Mouse (Mus musculus) limb, embryonic 11.5 days (tissue): Measurements from ENCODE around the gene B3gnt9. TPM values are rescaled to one million over a fixed set of nuclear protein-coding genes. Genes with fewer than 3 reads are reported as not detected.

Experiments used
- ATAC-seq: fragments of 200-750 bp; cut with Nextera tagmentation; 2 replicates; pipeline ENCODE4 v1.8.0; 2017; ENCODE audit warnings: low read depth; ENCODE audit not compliant: insufficient number of reproducible peaks, low FRiP score, low TSS enrichment
- DNase-seq: peaks from one replicate; pipeline ENCODE4 v3.0.0-alpha.2; 2015; ENCODE audit warnings: low spot score
- H3K27ac ChIP-seq: fragments of 300-500 bp; sonication (generic); replicated peaks from 2 replicates; pipeline ENCODE4 v1.5.1; 2014; ENCODE audit warnings: low read depth, mild to moderate bottlenecking, low read length
- H3K27me3 ChIP-seq: fragments of 300-500 bp; sonication (generic); 2 replicates; pipeline ENCODE4 v1.6.1; 2014; ENCODE audit warnings: mild to moderate bottlenecking, low read length, mixed read lengths; ENCODE audit not compliant: control insufficient read depth, insufficient read depth
- H3K36me3 ChIP-seq: fragments of 300-500 bp; sonication (generic); 2 replicates; pipeline ENCODE4 v1.6.1; 2014; ENCODE audit warnings: mild to moderate bottlenecking, low read length, moderate library complexity, mixed read lengths; ENCODE audit not compliant: control insufficient read depth, insufficient read depth
- H3K4me1 ChIP-seq: fragments of 300-500 bp; sonication (generic); 2 replicates; pipeline ENCODE4 v1.6.1; 2014; ENCODE audit warnings: low read length, mixed read lengths; ENCODE audit not compliant: control insufficient read depth, insufficient read depth
- H3K4me2 ChIP-seq: fragments of 300-500 bp; sonication (generic); 2 replicates; pipeline ENCODE4 v1.6.1; 2014; ENCODE audit warnings: low read depth, mild to moderate bottlenecking, moderate library complexity; ENCODE audit not compliant: severe bottlenecking
- H3K4me3 ChIP-seq: fragments of 300-500 bp; sonication (generic); 2 replicates; pipeline ENCODE4 v1.5.1; 2014; ENCODE audit warnings: low read depth, low read length
- H3K9ac ChIP-seq: fragments of 300-500 bp; sonication (generic); 2 replicates; pipeline ENCODE4 v1.6.1; 2014; ENCODE audit warnings: mild to moderate bottlenecking, low read length
- H3K9me3 ChIP-seq: fragments of 300-500 bp; sonication (generic); 2 replicates; pipeline ENCODE4 v1.6.1; 2016; ENCODE audit warnings: low read length; ENCODE audit not compliant: control insufficient read depth
- WGBS: fragments of 180-500 bp; shearing (Covaris S2); extraction: QIAGEN DNeasy Blood & Tissue Kit; methylation state at CpG from one replicate; pipeline ENCODE4 v1.1.7; 2014; 5-methylcytosine and 5-hydroxymethylcytosine counted together
- polyA plus RNA-seq: library from polyadenylated mRNA; unstranded; fragments of >200 nt; fragmentation: Nextera tagmentation; extraction: Ambion mirVana; gene quantifications from 2 replicates; pipeline ENCODE4 v1.2.1, GENCODE M21; 2014

The B3gnt9 gene
- polyA plus RNA-seq, 1 experiment from 2014 or later, result 2.4 TPM

GRCm38 (mm10) chr8:105288231-105288630 lies 33.3 kb upstream of the B3gnt9 start:
- Histone ChIP-seq H3K9me3 (no peaks in the 10 kb centered on the region), H3K9ac (no peak overlapping the region), H3K27ac (no peak overlapping the region), H3K4me3 (peak overlapping the region; percentile 48; the same call in 1 of the 2 replicates), H3K27me3 (peaks cover 14% of the 10 kb centered on the region), H3K4me1 (peaks cover 6% of the 10 kb centered on the region), H3K4me2 (peak overlapping the region; percentile 78; the same call in 1 of the 2 replicates), H3K36me3 (no peaks in the 10 kb centered on the region)
- DNase-seq, result no peak
- ATAC-seq, result no peak
- 92% methylated on average over 5 of the region's 5 CpGs for WGBS

- no peaks in the 10 kb centered on the region for H3K36me3 ChIP-seq
- no peak for DNase-seq
- WGBS, result 93% methylated on average over 4 of the region's 4 CpGs
- peaks cover 12% of the 10 kb centered on the region for H3K27me3 ChIP-seq
- H3K27ac ChIP-seq, result no peak overlapping the region
- H3K4me3 ChIP-seq, result no peak overlapping the region
- peaks cover 6% of the 10 kb centered on the region for H3K4me1 ChIP-seq
- no peak overlapping the region for H3K9ac ChIP-seq
- no peaks in the 10 kb centered on the region for H3K9me3 ChIP-seq
- no peak for ATAC-seq
- no peak overlapping the region for H3K4me2 ChIP-seq
These were observed 32.0 kb upstream of the B3gnt9 start for GRCm38 (mm10) chr8:105286907-105287306.

- Histone ChIP-seq H3K4me2 (no peak overlapping the region), H3K4me3 (no peak overlapping the region), H3K27ac (no peak overlapping the region), H3K4me1 (peaks cover 6% of the 10 kb centered on the region), H3K9me3 (no peaks in the 10 kb centered on the region), H3K9ac (no peak overlapping the region), H3K36me3 (no peaks in the 10 kb centered on the region; the same call in 1 of the 2 replicates), H3K27me3 (peaks cover 8% of the 10 kb centered on the region)
- no peak for ATAC-seq
- WGBS, result 54% methylated on average over 12 of the region's 12 CpGs
- DNase-seq, result no peak
These were observed 30.6 kb upstream of the B3gnt9 start for GRCm38 (mm10) chr8:105285514-105285913.

GRCm38 (mm10) chr8:105283074-105283473 lies 28.1 kb upstream of the B3gnt9 start:
- H3K4me2 ChIP-seq, result no peak overlapping the region
- no peaks in the 10 kb centered on the region; the same call in 1 of the 2 replicates for H3K36me3 ChIP-seq
- peak; percentile 68 for DNase-seq
- ATAC-seq, result 0 out of 2 replicates have a peak, but pooled peaks have one; percentile 18
- H3K4me1 ChIP-seq, result peaks cover 6% of the 10 kb centered on the region; the same call in 1 of the 2 replicates
- H3K9me3 ChIP-seq, result no peaks in the 10 kb centered on the region
- no peak overlapping the region for H3K9ac ChIP-seq
- peaks cover 21% of the 10 kb centered on the region for H3K27me3 ChIP-seq
- 15% methylated on average over 23 of the region's 23 CpGs for WGBS
- H3K27ac ChIP-seq, result no peak overlapping the region
- H3K4me3 ChIP-seq, result no peak overlapping the region

GRCm38 (mm10) chr8:105282239-105282638 lies 27.3 kb upstream of the B3gnt9 start:
- no peak overlapping the region for H3K27ac ChIP-seq

GRCm38 (mm10) chr8:105281821-105282220 lies 26.9 kb upstream of the B3gnt9 start:
- no peak overlapping the region for H3K27ac ChIP-seq
- peaks cover 6% of the 10 kb centered on the region; the same call in 1 of the 2 replicates for H3K4me1 ChIP-seq
- ATAC-seq (no peak), DNase-seq (no peak)
- H3K36me3 ChIP-seq, result no peaks in the 10 kb centered on the region; the same call in 1 of the 2 replicates
- peaks cover 33% of the 10 kb centered on the region for H3K27me3 ChIP-seq
- WGBS, result 90% methylated on average over 12 of the region's 12 CpGs
- H3K9ac ChIP-seq, result no peak overlapping the region
- H3K9me3 ChIP-seq, result no peaks in the 10 kb centered on the region
- H3K4me3 ChIP-seq, result no peak overlapping the region
- no peak overlapping the region for H3K4me2 ChIP-seq

More at GRCm38 (mm10) chr8:105282239-105282638, 27.3 kb upstream of the B3gnt9 start:
- DNase-seq, result no peak
- no peak overlapping the region for H3K4me3 ChIP-seq
- no peak overlapping the region for H3K4me2 ChIP-seq
- H3K9ac ChIP-seq, result no peak overlapping the region
- H3K27me3 ChIP-seq, result peaks cover 29% of the 10 kb centered on the region
- no peak for ATAC-seq
- H3K36me3 ChIP-seq, result no peaks in the 10 kb centered on the region; the same call in 1 of the 2 replicates
- WGBS, result 84% methylated on average over 4 of the region's 4 CpGs
- H3K9me3 ChIP-seq, result no peaks in the 10 kb centered on the region
- H3K4me1 ChIP-seq, result peaks cover 6% of the 10 kb centered on the region; the same call in 1 of the 2 replicates

- no peak for ATAC-seq
- whole genome bisulfite sequencing, result 75% methylated on average over 3 of the region's 3 CpGs
- Histone ChIP-seq H3K27me3 (peaks cover 46% of the 10 kb centered on the region), H3K4me2 (no peak overlapping the region), H3K36me3 (no peaks in the 10 kb centered on the region; the same call in 1 of the 2 replicates), H3K9me3 (no peaks in the 10 kb centered on the region), H3K27ac (no peak overlapping the region), H3K4me1 (peaks cover 11% of the 10 kb centered on the region; the same call in 1 of the 2 replicates), H3K9ac (no peak overlapping the region), H3K4me3 (no peak overlapping the region)
- DNase-seq, result no peak
These were observed 25.6 kb upstream of the B3gnt9 start for GRCm38 (mm10) chr8:105280567-105280966.

GRCm38 (mm10) chr8:105278911-105279334 lies 24.0 kb upstream of the B3gnt9 start:
- no peak overlapping the region for H3K9ac ChIP-seq
- peak overlapping the region; percentile 12; the same call in 1 of the 2 replicates for H3K4me3 ChIP-seq
- no peak for DNase-seq
- no peak overlapping the region for H3K27ac ChIP-seq
- H3K36me3 ChIP-seq, result no peaks in the 10 kb centered on the region; the same call in 1 of the 2 replicates
- H3K4me2 ChIP-seq, result peak overlapping the region; percentile 31
- H3K9me3 ChIP-seq, result no peaks in the 10 kb centered on the region
- no peak for ATAC-seq
- peaks cover 11% of the 10 kb centered on the region; the same call in 1 of the 2 replicates for H3K4me1 ChIP-seq
- H3K27me3 ChIP-seq, result peaks cover 61% of the 10 kb centered on the region
- WGBS, result 4% methylated on average over 28 of the region's 28 CpGs
